Mouse (Mus musculus): ENCODE measurements around the gene Arpc1b. TPM values are rescaled to one million over a fixed set of nuclear protein-coding genes. Genes with fewer than 3 reads are reported as not detected.
"Not testable (repeated sequence)": the region's sequence is repeated elsewhere in the genome, so short reads cannot be mapped to it uniquely, and the experiment has no call there.

Arpc1b gene
- polyA plus RNA-seq, 1 experiment from 2014 or later: 181 TPM

- no peak overlapping the region for H3K9ac ChIP-seq (replicated peaks)
- no peaks in the 10 kb centered on the region for H3K9me3 ChIP-seq (ENCODE audit: low read length)
- no peak for ATAC-seq
- DNase-seq: no peak
- TF ChIP-seq EP300 (IDR thresholded peaks at IDR 0.05; ENCODE audit: low read depth) (no peak), CTCF (IDR thresholded peaks at IDR 0.05; ENCODE audit: low read depth) (no peak)
- H3K4me1 ChIP-seq (ENCODE audit: insufficient read depth): no peaks in the 10 kb centered on the region
- H3K27me3 ChIP-seq (ENCODE audit: insufficient read depth, low read length): no peaks in the 10 kb centered on the region
- H3K36me3 ChIP-seq (replicated peaks; ENCODE audit: insufficient read depth, low read length): peaks cover 84% of the 10 kb centered on the region
- no peak overlapping the region for H3K27ac ChIP-seq (ENCODE audit: low read depth)
- H3K4me3 ChIP-seq (ENCODE audit: low read depth, low read length): no peak overlapping the region
- 73% methylated on average over 4 of the region's 4 CpGs for WGBS (ENCODE audit: insufficient replicate concordance)
- H3K4me2 ChIP-seq (ENCODE audit: low read depth, low read length): no peak overlapping the region
These were observed 17.8 kb upstream of the Arpc1b start for GRCm38 (mm10) chr5:145096195-145096594.

- no peaks in the 10 kb centered on the region for H3K27me3 ChIP-seq (ENCODE audit: insufficient read depth, low read length)
- no peak overlapping the region for H3K27ac ChIP-seq (ENCODE audit: low read depth)
- peaks cover 79% of the 10 kb centered on the region for H3K36me3 ChIP-seq (replicated peaks; ENCODE audit: insufficient read depth, low read length)
- no peak overlapping the region for H3K4me3 ChIP-seq (ENCODE audit: low read depth, low read length)
- no peak overlapping the region for H3K4me2 ChIP-seq (ENCODE audit: low read depth, low read length)
- no peak for DNase-seq
- H3K4me1 ChIP-seq (ENCODE audit: insufficient read depth): no peaks in the 10 kb centered on the region
- no peak for TF ChIP-seq CTCF (IDR thresholded peaks at IDR 0.05; ENCODE audit: low read depth)
- no peak for TF ChIP-seq EP300 (IDR thresholded peaks at IDR 0.05; ENCODE audit: low read depth)
- no peak overlapping the region for H3K9ac ChIP-seq (replicated peaks)
- peak; percentile 43; the same call in 1 of the 2 replicates for ATAC-seq
- 73% methylated on average over 10 of the region's 10 CpGs for WGBS (ENCODE audit: insufficient replicate concordance)
- no peaks in the 10 kb centered on the region for H3K9me3 ChIP-seq (ENCODE audit: low read length)
These were observed 15.6 kb upstream of the Arpc1b start for GRCm38 (mm10) chr5:145098340-145098821.

GRCm38 (mm10) chr5:145100960-145101359 is 13.1 kb upstream of the Arpc1b start:
- H3K9ac ChIP-seq (replicated peaks): no peak overlapping the region
- peaks cover 81% of the 10 kb centered on the region for H3K36me3 ChIP-seq (replicated peaks; ENCODE audit: insufficient read depth, low read length)

DNA sequence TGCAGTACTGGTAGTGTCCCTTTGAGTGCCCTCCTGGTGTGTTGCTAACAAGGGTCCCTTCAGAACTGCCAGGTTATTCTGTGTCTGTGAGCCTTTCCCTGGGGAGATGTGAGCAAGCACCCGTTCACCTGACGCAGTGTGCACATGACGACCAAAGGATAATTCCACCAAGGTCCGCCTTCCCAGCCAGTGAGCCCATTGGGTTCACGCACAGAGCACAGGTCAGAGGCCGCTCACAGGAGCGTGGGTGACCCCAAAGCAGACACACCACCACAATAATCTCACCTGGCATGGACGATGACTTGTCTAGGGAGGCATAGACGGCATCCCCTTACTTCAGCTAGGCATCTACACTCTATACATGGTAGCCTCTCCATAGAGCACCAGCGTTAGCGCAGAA is 12.6 kb upstream of the Arpc1b start:
- H3K27ac ChIP-seq (ENCODE audit: low read depth); H3K27me3 ChIP-seq (ENCODE audit: insufficient read depth, low read length); H3K4me1 ChIP-seq (ENCODE audit: insufficient read depth); H3K4me3 ChIP-seq (ENCODE audit: low read depth, low read length); DNase-seq; ATAC-seq; H3K9me3 ChIP-seq (ENCODE audit: low read length); H3K9ac ChIP-seq (replicated peaks); H3K4me2 ChIP-seq (ENCODE audit: low read depth, low read length): not testable (repeated sequence)
- 90% methylated on average over 11 of the region's 11 CpGs for WGBS (ENCODE audit: insufficient replicate concordance)
- H3K36me3 ChIP-seq (replicated peaks; ENCODE audit: insufficient read depth, low read length): peaks cover 81% of the 10 kb centered on the region

More at GRCm38 (mm10) chr5:145100960-145101359, 13.1 kb upstream of the Arpc1b start:
- WGBS (ENCODE audit: insufficient replicate concordance): 86% methylated on average over 9 of the region's 9 CpGs
- DNase-seq (no peak), ATAC-seq (no peak)
- Histone ChIP-seq H3K4me2 (ENCODE audit: low read depth, low read length) (no peak overlapping the region), H3K27me3 (ENCODE audit: insufficient read depth, low read length) (no peaks in the 10 kb centered on the region), H3K27ac (ENCODE audit: low read depth) (no peak overlapping the region), H3K4me3 (ENCODE audit: low read depth, low read length) (no peak overlapping the region), H3K9me3 (ENCODE audit: low read length) (no peaks in the 10 kb centered on the region), H3K4me1 (ENCODE audit: insufficient read depth) (no peaks in the 10 kb centered on the region)
- no peak for TF ChIP-seq CTCF (IDR thresholded peaks at IDR 0.05; ENCODE audit: low read depth)
- no peak for TF ChIP-seq EP300 (IDR thresholded peaks at IDR 0.05; ENCODE audit: low read depth)

DNA sequence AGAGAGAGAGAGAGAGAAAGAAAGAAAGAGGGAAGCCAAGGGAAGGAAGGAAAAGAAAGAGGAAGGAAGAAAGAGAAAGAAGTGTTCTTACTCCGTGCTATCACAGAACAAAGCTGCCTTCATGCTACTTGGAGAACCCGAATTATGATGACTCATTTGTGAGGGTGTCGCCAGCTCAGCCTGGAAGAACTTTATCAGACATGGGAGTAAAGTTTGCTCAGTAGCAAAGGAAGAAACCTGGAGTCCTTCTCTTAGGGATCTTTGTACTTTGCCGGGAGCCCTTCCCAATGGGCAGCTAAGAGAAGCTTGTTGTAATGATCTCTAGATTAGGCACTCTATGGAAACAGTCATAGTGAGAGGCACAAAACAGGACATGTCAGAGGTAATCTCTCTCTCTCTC is 11.3 kb upstream of the Arpc1b start:
- Histone ChIP-seq H3K9ac (replicated peaks) (no peak overlapping the region), H3K27ac (ENCODE audit: low read depth) (no peak overlapping the region), H3K4me2 (ENCODE audit: low read depth, low read length) (no peak overlapping the region), H3K36me3 (replicated peaks; ENCODE audit: insufficient read depth, low read length) (peaks cover 80% of the 10 kb centered on the region), H3K4me3 (ENCODE audit: low read depth, low read length) (no peak overlapping the region), H3K4me1 (ENCODE audit: insufficient read depth) (no peaks in the 10 kb centered on the region), H3K9me3 (ENCODE audit: low read length) (no peaks in the 10 kb centered on the region), H3K27me3 (ENCODE audit: insufficient read depth, low read length) (no peaks in the 10 kb centered on the region)
- TF ChIP-seq CTCF (IDR thresholded peaks at IDR 0.05; ENCODE audit: low read depth) (no peak), EP300 (IDR thresholded peaks at IDR 0.05; ENCODE audit: low read depth) (no peak)
- no peak for DNase-seq
- no peak for ATAC-seq
- WGBS (ENCODE audit: insufficient replicate concordance): 69% methylated on average over 4 of the region's 4 CpGs

DNA sequence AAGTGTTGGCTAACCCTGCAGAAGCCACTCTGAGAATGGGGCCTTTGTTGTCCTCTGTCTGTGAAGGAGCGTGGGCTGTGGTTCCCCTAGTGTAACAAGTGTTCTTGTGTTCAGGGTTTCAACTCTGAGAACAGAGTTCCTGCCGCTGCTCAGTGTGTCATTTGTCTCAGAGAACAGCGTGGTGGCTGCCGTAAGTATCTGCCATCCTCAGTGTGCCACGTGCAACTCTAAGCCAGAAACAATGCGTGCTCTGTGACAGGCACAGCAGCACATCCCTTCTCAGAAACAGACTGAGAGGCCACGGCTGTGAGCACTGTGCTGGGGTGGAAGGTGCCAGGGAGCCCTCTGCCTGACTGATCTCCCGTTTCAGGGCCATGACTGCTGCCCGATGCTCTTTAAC is 9.7 kb upstream of the Arpc1b start:
- Histone ChIP-seq H3K36me3 (replicated peaks; ENCODE audit: insufficient read depth, low read length) (peaks cover 79% of the 10 kb centered on the region), H3K4me1 (ENCODE audit: insufficient read depth) (no peaks in the 10 kb centered on the region), H3K27ac (ENCODE audit: low read depth) (no peak overlapping the region), H3K9ac (replicated peaks) (no peak overlapping the region), H3K9me3 (ENCODE audit: low read length) (no peaks in the 10 kb centered on the region), H3K4me2 (ENCODE audit: low read depth, low read length) (no peak overlapping the region), H3K4me3 (ENCODE audit: low read depth, low read length) (no peak overlapping the region), H3K27me3 (ENCODE audit: insufficient read depth, low read length) (no peaks in the 10 kb centered on the region)
- no peak for ATAC-seq
- WGBS (ENCODE audit: insufficient replicate concordance): 93% methylated on average over 9 of the region's 9 CpGs
- no peak for TF ChIP-seq EP300 (IDR thresholded peaks at IDR 0.05; ENCODE audit: low read depth)
- no peak for TF ChIP-seq CTCF (IDR thresholded peaks at IDR 0.05; ENCODE audit: low read depth)
- DNase-seq: no peak
